ENCODE assay signal across 22 mouse cellular contexts in the genomic region with DNA sequence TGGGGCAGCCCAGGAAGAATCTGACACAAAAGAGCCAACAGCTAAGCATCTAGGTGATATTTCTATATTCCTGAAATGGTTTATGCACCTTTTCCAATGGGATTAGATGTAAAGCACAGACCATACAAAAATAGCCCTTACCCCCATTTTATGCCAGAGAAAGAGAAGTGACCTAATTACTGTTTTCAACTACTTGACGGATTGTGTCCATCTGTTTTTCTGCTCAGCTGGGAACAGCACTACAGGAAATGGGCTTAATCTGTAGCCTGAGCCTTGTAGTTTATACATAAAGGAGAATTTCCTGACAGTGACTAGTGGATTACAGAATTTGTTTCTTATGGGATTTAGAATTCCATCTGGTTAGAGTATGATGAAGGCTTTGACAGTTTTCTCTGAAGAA.
DNase-seq lines count a peak whose midpoint lies in the region; ATAC-seq and TF ChIP-seq lines count a peak whose summit lies in the region.
"Had no signal": no experiment of that assay in that cellular context is flagged by ENCODE, and none has a peak within 500 bp of the region (broad histone marks: within the 10 kb centered on the region; RNA-seq: fewer than 3 reads in every experiment).

No protein-coding gene starts in this region.

- no peak overlapping the region for H3K4me3 ChIP-seq in cerebellum, adult 2 months (replicated peaks; ENCODE audit: insufficient read depth, low read depth, low read length)
- H3K4me3 ChIP-seq: embryonic facial prominence, embryonic 12.5 days; forebrain, embryonic 13.5 days; hindbrain, embryonic 13.5 days had no signal

- 16% methylated on average over 1 of the region's 1 CpGs for WGBS in cerebellum, adult 2 months

- no peak for TF ChIP-seq CTCF in cerebellum, adult 2 months (IDR thresholded peaks at IDR 0.05; ENCODE audit: borderline replicate concordance, insufficient read depth, low read depth, low read length)

- no peak for TF ChIP-seq POLR2A in cerebellum, adult 2 months (IDR thresholded peaks at IDR 0.05; ENCODE audit: borderline replicate concordance, insufficient read depth, low read length)

- peak overlapping the region; percentile 29; the same call in 1 of the 2 replicates for H3K27ac ChIP-seq in cerebellum, adult 2 months (ENCODE audit: insufficient read depth, low read length)
- H3K27ac ChIP-seq: embryonic facial prominence, embryonic 12.5 days; forebrain, embryonic 13.5 days; hindbrain, embryonic 13.5 days; hindbrain, postnatal 0 days; kidney, postnatal 0 days had no signal

- DNase-seq in cerebellum, adult 2 months = peak in 1 of 2 experiments; percentile 68
- DNase-seq in cerebellum, adult 8-10 months = no peak
- DNase-seq in embryo, embryonic 9.5 days (ENCODE audit: extremely low spot score) = peak; percentile 4
- no peak for DNase-seq in embryo, embryonic 10 days (ENCODE audit: low spot score)
- DNase-seq in frontal cortex, postnatal 10 days (ENCODE audit: low spot score in 2 of 2) = no peak
- peak; percentile 18 for DNase-seq in forelimb bud, embryonic 11.5 days (ENCODE audit: low read depth, low spot score)
- no peak for DNase-seq in layer of hippocampus, postnatal 10 days (ENCODE audit: low spot score in 2 of 2)
- DNase-seq: adrenal gland, postnatal 14 days; gastrocnemius, postnatal 36 days; heart, adult 11 months; heart, postnatal 14 days; kidney, adult 11 months; kidney, adult 9 months had no signal

- peaks cover 4% of the 10 kb centered on the region; the same call in 1 of the 2 replicates for H3K4me1 ChIP-seq in cerebellum, adult 2 months (ENCODE audit: control insufficient read depth, insufficient read depth, low read length)
- H3K4me1 ChIP-seq: embryonic facial prominence, embryonic 12.5 days; forebrain, embryonic 13.5 days; hindbrain, embryonic 13.5 days had no signal

- H3K27me3 ChIP-seq in cerebellum, adult 2 months (ENCODE audit: control insufficient read depth, insufficient read depth, low read length) = no peaks in the 10 kb centered on the region
- H3K27me3 ChIP-seq: CH12.LX; embryonic facial prominence, embryonic 12.5 days; forebrain, embryonic 13.5 days; hindbrain, embryonic 13.5 days had no signal

- peak; percentile 44 for ATAC-seq in frontal cortex, adult (ENCODE audit: low TSS enrichment)
- ATAC-seq: activated CD4-positive, CD25-positive, alpha-beta regulatory T cell, adult 4 months; hindbrain, postnatal 0 days; Patski had no signal

Comparison
In these comparisons a context has a peak if more than half of its experiments do, and no peak if none do; other contexts are left out.
1. DNase-seq: peak in embryo, embryonic 9.5 days (single experiment) and forelimb bud, embryonic 11.5 days (single experiment); none in cerebellum, adult 8-10 months (single experiment), embryo, embryonic 10 days (single experiment), frontal cortex, postnatal 10 days (0 of 2) and layer of hippocampus, postnatal 10 days (0 of 2).